Mouse (Mus musculus) liver, adult 2 months (tissue): Measurements from ENCODE around the gene Sema4d. TPM values are rescaled to one million over a fixed set of nuclear protein-coding genes. Genes with fewer than 3 reads are reported as not detected.

Source experiments
- DNase-seq: peaks from one replicate; pipeline ENCODE4 v3.0.0-alpha.2; 2011; ENCODE audit warnings: low read depth, low spot score; ENCODE audit errors: extremely low read depth
- H3K27ac ChIP-seq: fragments of 200-500 bp; replicated peaks from 2 replicates; pipeline ENCODE4 v1.5.1; 2012; ENCODE audit warnings: low read depth, mild to moderate bottlenecking, control low read depth, inconsistent platforms, low read length; ENCODE audit not compliant: insufficient read depth
- H3K27me3 ChIP-seq: fragments of 200-500 bp; 2 replicates; pipeline ENCODE4 v1.6.1; 2012; ENCODE audit warnings: mild to moderate bottlenecking, moderate library complexity, low read length, inconsistent platforms; ENCODE audit not compliant: control insufficient read depth, insufficient read depth
- H3K36me3 ChIP-seq: fragments of 200-500 bp; 2 replicates; pipeline ENCODE4 v1.6.1; 2012; ENCODE audit warnings: low read length, inconsistent platforms; ENCODE audit not compliant: control insufficient read depth, insufficient read depth
- H3K4me1 ChIP-seq: fragments of 200-500 bp; 2 replicates; pipeline ENCODE4 v1.6.1; 2011; ENCODE audit warnings: low read length; ENCODE audit not compliant: control insufficient read depth, insufficient read depth
- H3K4me3 ChIP-seq: fragments of 200-500 bp; 2 replicates; pipeline ENCODE4 v1.5.1; 2011; ENCODE audit warnings: low read depth, mild to moderate bottlenecking, control low read depth, low read length, moderate library complexity; ENCODE audit not compliant: insufficient read depth
- H3K79me2 ChIP-seq: fragments of 200-500 bp; 2 replicates; pipeline ENCODE4 v1.6.1; 2012; ENCODE audit warnings: inconsistent platforms, mild to moderate bottlenecking, low read length, moderate library complexity; ENCODE audit not compliant: control insufficient read depth, insufficient read depth
- H3K9ac ChIP-seq: fragments of 200-500 bp; 2 replicates; pipeline ENCODE4 v1.6.1; 2012; ENCODE audit warnings: low read depth, mild to moderate bottlenecking, control low read depth, inconsistent platforms, low read length
- CTCF ChIP-seq: fragments of 200-500 bp; IDR thresholded peaks from 2 replicates; pipeline ENCODE4 v1.5.1; 2011; ENCODE audit warnings: low read depth, low read length, control low read depth
- POLR2A ChIP-seq: fragments of 200-500 bp; IDR thresholded peaks from 2 replicates; pipeline ENCODE4 v1.6.1; 2011; ENCODE audit warnings: low read length, control low read depth; ENCODE audit not compliant: insufficient read depth; ENCODE audit errors: extremely low read depth
- WGBS: fragments of 180-500 bp; shearing (Covaris S2); methylation state at CpG from one replicate; pipeline ENCODE4 v1.1.7; 2018; 5-methylcytosine and 5-hydroxymethylcytosine counted together
- polyA plus RNA-seq: library from polyadenylated mRNA; depleted of rRNA; stranded (reverse); fragments of >200 nt; gene quantifications from 2 replicates; pipeline ENCODE4 v1.2.3, GENCODE M21; 2012
- total RNA-seq: library from RNA; depleted of rRNA; stranded (reverse); fragments of >200 nt; gene quantifications from 2 replicates; pipeline ENCODE4 v1.2.3, GENCODE M21; 2014

The Sema4d gene
- total and polyA plus RNA-seq, 2 experiments: 0.74 to 0.94 TPM

DNA sequence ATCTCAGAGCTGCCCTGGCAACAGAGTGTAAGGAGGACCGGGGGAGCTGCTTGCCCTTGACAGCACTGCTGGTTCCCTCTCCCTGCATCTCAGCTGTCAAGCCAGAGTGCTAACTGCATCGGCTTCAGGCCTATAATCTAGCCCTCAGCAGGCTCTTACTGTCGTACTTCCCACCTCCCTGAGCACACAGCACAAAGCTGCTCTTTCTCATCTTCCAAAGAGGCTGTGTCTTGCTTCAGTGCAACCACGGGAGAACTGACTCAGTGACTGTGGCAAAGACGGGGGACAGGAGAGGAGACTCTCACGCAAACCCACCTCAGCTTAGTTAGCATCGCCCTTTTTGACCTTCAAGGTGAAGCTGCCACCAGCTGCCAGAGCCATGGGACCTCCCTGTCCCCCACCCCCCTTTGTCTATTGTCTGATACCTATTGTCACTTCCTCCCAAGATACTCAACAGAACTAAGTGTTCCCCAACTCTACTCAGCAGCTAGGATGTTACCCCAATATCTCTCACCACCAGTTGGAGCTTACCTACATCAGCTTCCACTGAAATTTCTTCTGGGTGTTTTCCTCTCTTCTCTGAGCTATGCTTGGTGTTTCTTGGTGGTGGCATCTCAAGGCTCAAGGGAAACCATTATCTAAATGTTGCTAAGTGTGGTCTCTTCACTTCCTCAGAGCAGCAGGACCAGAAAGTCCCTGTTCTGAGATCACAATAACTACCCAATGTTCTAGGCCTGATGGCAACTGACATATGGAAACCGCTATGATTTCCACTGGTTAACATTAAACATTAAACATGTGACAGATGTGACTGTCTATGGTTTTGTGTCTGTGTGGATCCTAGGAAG lies 4.6 kb upstream of the Sema4d start:
- WGBS: 76% methylated on average over 8 of the region's 8 CpGs
- DNase-seq: no peak
- H3K9ac ChIP-seq: no peak overlapping the region
- H3K4me1 ChIP-seq: no peaks in the 10 kb centered on the region; the same call in 1 of the 2 replicates
- H3K27ac ChIP-seq: no peak overlapping the region
- no peak for TF ChIP-seq POLR2A
- TF ChIP-seq CTCF: no peak
- H3K36me3 ChIP-seq: no peaks in the 10 kb centered on the region
- H3K79me2 ChIP-seq: no peaks in the 10 kb centered on the region
- H3K27me3 ChIP-seq: peaks cover 4% of the 10 kb centered on the region; the same call in 1 of the 2 replicates
- no peak overlapping the region for H3K4me3 ChIP-seq

- WGBS: 62% methylated on average over 6 of the region's 7 CpGs
- H3K4me1 ChIP-seq: no peaks in the 10 kb centered on the region; the same call in 1 of the 2 replicates
- H3K9ac ChIP-seq: no peak overlapping the region
- no peak for DNase-seq
- no peaks in the 10 kb centered on the region for H3K36me3 ChIP-seq
- H3K4me3 ChIP-seq: no peak overlapping the region
- no peaks in the 10 kb centered on the region for H3K79me2 ChIP-seq
- TF ChIP-seq POLR2A (no peak), CTCF (no peak)
- H3K27ac ChIP-seq: no peak overlapping the region
- peaks cover 8% of the 10 kb centered on the region for H3K27me3 ChIP-seq
These were observed 401 bp upstream of the Sema4d start for GRCm38 (mm10) chr13:51793948-51794347.

- Histone ChIP-seq H3K27ac (no peak overlapping the region), H3K4me1 (no peaks in the 10 kb centered on the region; the same call in 1 of the 2 replicates), H3K79me2 (no peaks in the 10 kb centered on the region), H3K4me3 (peak overlapping the region; percentile 66), H3K9ac (peak overlapping the region; percentile 69), H3K27me3 (peaks cover 8% of the 10 kb centered on the region), H3K36me3 (no peaks in the 10 kb centered on the region)
- TF ChIP-seq POLR2A (no peak), CTCF (no peak)
- WGBS: 5% methylated on average over 43 of the region's 43 CpGs
- no peak for DNase-seq
These were observed 670 bp downstream of the Sema4d start for GRCm38 (mm10) chr13:51792729-51793424.

- Histone ChIP-seq H3K79me2 (no peaks in the 10 kb centered on the region), H3K27ac (no peak overlapping the region), H3K9ac (no peak overlapping the region), H3K4me1 (no peaks in the 10 kb centered on the region; the same call in 1 of the 2 replicates), H3K27me3 (peaks cover 8% of the 10 kb centered on the region), H3K4me3 (no peak overlapping the region; the same call in 1 of the 2 replicates), H3K36me3 (no peaks in the 10 kb centered on the region)
- TF ChIP-seq CTCF (no peak), POLR2A (no peak)
- DNase-seq: no peak
- 75% methylated on average over 11 of the region's 11 CpGs for WGBS
These were observed 1.4 kb downstream of the Sema4d start for GRCm38 (mm10) chr13:51792135-51792573.

GRCm38 (mm10) chr13:51791604-51792003 lies 1.9 kb downstream of the Sema4d start:
- 90% methylated on average over 3 of the region's 3 CpGs for WGBS
- no peaks in the 10 kb centered on the region for H3K79me2 ChIP-seq
- H3K27me3 ChIP-seq: peaks cover 8% of the 10 kb centered on the region
- H3K4me1 ChIP-seq: no peaks in the 10 kb centered on the region; the same call in 1 of the 2 replicates
- H3K9ac ChIP-seq: no peak overlapping the region
- DNase-seq: no peak
- H3K4me3 ChIP-seq: no peak overlapping the region
- no peak for TF ChIP-seq POLR2A
- TF ChIP-seq CTCF: no peak
- no peaks in the 10 kb centered on the region for H3K36me3 ChIP-seq
- H3K27ac ChIP-seq: no peak overlapping the region
